Mouse (Mus musculus): ENCODE results near the gene Nod2. TPM values are rescaled to one million over a fixed set of nuclear protein-coding genes. Genes with fewer than 3 reads are reported as not detected.

Gene Nod2
- polyA plus RNA-seq, 1 experiment from 2014 or later = 0.41 TPM

- Histone ChIP-seq H3K4me2 (replicated peaks) (peak within 1 kb of the TSS; percentile 85), H3K27me3 (no peaks in the 10 kb centered on the region), H3K27ac (peak within 1 kb of the TSS; percentile 58), H3K4me3 (peak within 1 kb of the TSS; percentile 94), H3K9me3 (no peaks in the 10 kb centered on the region), H3K36me3 (no peaks in the 10 kb centered on the region), H3K9ac (peak within 1 kb of the TSS; percentile 78), H3K4me1 (peaks cover 17% of the 10 kb centered on the region)
- WGBS = under 1% methylated on average over 70 of the region's 80 CpGs
- ATAC-seq (ENCODE audit: insufficient number of reproducible peaks, insufficient read depth, low FRiP score, low TSS enrichment) = peak; percentile 100
Observed at GRCm38 (mm10) chr8:88696721-88697641, 49.9 kb downstream of the Nod2 start, which contains the start of gene Cyld. Gene Cyld, plus strand, starts transcription at chr8:88697028.

GRCm38 (mm10) chr8:88697642-88698031 lies 50.5 kb downstream of the Nod2 start:
- Histone ChIP-seq H3K9me3 (no peaks in the 10 kb centered on the region), H3K4me2 (replicated peaks) (peak overlapping the region; percentile 85), H3K4me1 (peaks cover 16% of the 10 kb centered on the region), H3K4me3 (peak overlapping the region; percentile 94), H3K27me3 (no peaks in the 10 kb centered on the region), H3K9ac (peak overlapping the region; percentile 78), H3K27ac (no peak overlapping the region), H3K36me3 (no peaks in the 10 kb centered on the region)
- WGBS = 18% methylated on average over 4 of the region's 4 CpGs
- no peak; the same call in 1 of the 2 replicates for ATAC-seq (ENCODE audit: insufficient number of reproducible peaks, insufficient read depth, low FRiP score, low TSS enrichment)

DNA sequence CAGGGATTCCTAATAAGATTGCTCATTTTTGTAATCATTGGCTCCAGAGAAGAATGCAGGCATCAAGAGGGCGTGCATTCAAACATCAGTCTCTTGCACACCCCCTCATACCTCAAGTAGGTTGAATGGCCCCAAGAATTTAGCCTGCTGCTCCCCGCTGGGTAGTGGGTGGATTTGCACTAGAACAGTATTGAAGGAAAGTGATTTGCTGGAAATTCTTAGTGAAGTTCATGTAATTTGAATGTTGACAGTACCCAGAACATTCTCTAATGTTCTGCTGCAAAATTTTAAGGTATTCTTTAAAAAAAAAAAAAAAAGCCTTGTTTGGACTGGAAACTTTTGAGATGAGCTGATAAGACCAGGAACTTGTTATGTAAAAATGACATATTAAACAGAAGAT lies 50.9 kb downstream of the Nod2 start:
- Histone ChIP-seq H3K4me3 (peak overlapping the region; percentile 94), H3K36me3 (no peaks in the 10 kb centered on the region), H3K27ac (no peak overlapping the region), H3K4me2 (replicated peaks) (peak overlapping the region; percentile 85), H3K9me3 (no peaks in the 10 kb centered on the region), H3K27me3 (no peaks in the 10 kb centered on the region), H3K4me1 (peaks cover 16% of the 10 kb centered on the region), H3K9ac (peak overlapping the region; percentile 78; the same call in 1 of the 2 replicates)
- 46% methylated on average over 2 of the region's 2 CpGs for WGBS
- ATAC-seq (ENCODE audit: insufficient number of reproducible peaks, insufficient read depth, low FRiP score, low TSS enrichment) = no peak

GRCm38 (mm10) chr8:88701611-88702010 lies 54.5 kb downstream of the Nod2 start:
- Histone ChIP-seq H3K4me3 (no peak overlapping the region), H3K27ac (no peak overlapping the region), H3K9me3 (no peaks in the 10 kb centered on the region), H3K9ac (no peak overlapping the region), H3K27me3 (no peaks in the 10 kb centered on the region), H3K36me3 (no peaks in the 10 kb centered on the region), H3K4me1 (peaks cover 6% of the 10 kb centered on the region; the same call in 1 of the 2 replicates), H3K4me2 (replicated peaks) (no peak overlapping the region)
- WGBS = 33% methylated on average over 2 of the region's 2 CpGs
- ATAC-seq (ENCODE audit: insufficient number of reproducible peaks, insufficient read depth, low FRiP score, low TSS enrichment) = no peak

- ATAC-seq (ENCODE audit: insufficient number of reproducible peaks, insufficient read depth, low FRiP score, low TSS enrichment) = no peak
- H3K4me2 ChIP-seq (replicated peaks) = no peak overlapping the region
- H3K36me3 ChIP-seq = no peaks in the 10 kb centered on the region
- H3K27me3 ChIP-seq = no peaks in the 10 kb centered on the region
- no peaks in the 10 kb centered on the region for H3K9me3 ChIP-seq
- no peak overlapping the region for H3K4me3 ChIP-seq
- no peak overlapping the region for H3K27ac ChIP-seq
- H3K4me1 ChIP-seq = peaks cover 2% of the 10 kb centered on the region; the same call in 1 of the 2 replicates
- no peak overlapping the region for H3K9ac ChIP-seq
- 78% methylated on average over 3 of the region's 3 CpGs for WGBS
Observed at GRCm38 (mm10) chr8:88702816-88703215, 55.7 kb downstream of the Nod2 start.

GRCm38 (mm10) chr8:88723256-88723963 lies 76.3 kb downstream of the Nod2 start:
- ATAC-seq (ENCODE audit: insufficient number of reproducible peaks, insufficient read depth, low FRiP score, low TSS enrichment) = no peak
- H3K9ac ChIP-seq = no peak overlapping the region
- no peak overlapping the region for H3K4me2 ChIP-seq (replicated peaks)
- H3K4me1 ChIP-seq = no peaks in the 10 kb centered on the region
- no peaks in the 10 kb centered on the region for H3K27me3 ChIP-seq
- H3K27ac ChIP-seq = no peak overlapping the region
- 92% methylated on average over 2 of the region's 2 CpGs for WGBS
- H3K9me3 ChIP-seq = no peaks in the 10 kb centered on the region
- H3K4me3 ChIP-seq = no peak overlapping the region
- H3K36me3 ChIP-seq = peaks cover 23% of the 10 kb centered on the region

Other genes starting within 250 kb of the Nod2 start
- gene Nkd1, start 126.0 kb upstream of the Nod2 start, polyA plus RNA-seq (2016; fragmentation: Nextera tagmentation; extraction: Ambion mirVana) = 82.5 and 89.0 TPM in 2 replicates
- gene Snx20, start 11.2 kb upstream of the Nod2 start, polyA plus RNA-seq (2016; fragmentation: Nextera tagmentation; extraction: Ambion mirVana) = 1.1 and 1.5 TPM in 2 replicates
- 14.9 and 15.2 TPM in 2 replicates for gene Cyld, start 49.7 kb downstream of the Nod2 start, polyA plus RNA-seq (2016; fragmentation: Nextera tagmentation; extraction: Ambion mirVana)

Data from embryonic facial prominence, embryonic 12.5 days (tissue).